Mouse (Mus musculus) embryonic fibroblast, embryonic 13.5 days (primary cell): ENCODE measurements around the gene Ipp.

Experiments used
- CTCF ChIP-seq: IDR thresholded peaks from 2 replicates; pipeline ENCODE4 v1.5.1; 2011; ENCODE audit warnings: mild to moderate bottlenecking, control low read depth, low read length, moderate library complexity, borderline replicate concordance; ENCODE audit not compliant: insufficient read depth
- POLR2A ChIP-seq: IDR thresholded peaks from 2 replicates; pipeline ENCODE4 v1.6.1; 2011; ENCODE audit warnings: low read depth, mild to moderate bottlenecking, control low read depth, low read length, moderate library complexity

GRCm38 (mm10) chr4:116499978-116500377 lies 7.4 kb upstream of the Ipp start:
- TF ChIP-seq POLR2A (no peak), CTCF (no peak)
